Mouse (Mus musculus) cerebellum, adult 18-20 months (tissue): Measurements from ENCODE around the gene Barhl1.

Experiments
- DNase-seq, 2 experiments: peaks; one replicate each; pipeline ENCODE4 v3.0.0; 2021

The Barhl1 gene

DNA sequence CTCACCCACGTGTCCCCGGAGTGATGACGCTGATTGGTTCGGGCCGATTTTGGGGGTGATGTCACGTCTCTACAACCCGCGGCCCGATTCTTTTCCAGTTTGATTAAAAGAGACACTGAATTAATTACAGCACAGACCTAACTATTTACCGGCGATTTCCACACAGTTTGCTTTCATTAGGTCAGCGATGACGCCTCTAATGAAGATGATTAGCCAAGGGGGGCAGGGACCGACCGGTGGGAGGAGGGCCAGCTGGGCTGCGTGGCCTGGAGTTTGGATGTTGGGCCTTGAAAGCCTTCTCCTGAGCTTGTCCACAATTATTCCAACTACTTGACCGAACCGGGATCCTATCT, at the start of gene Barhl1:
Barhl1 (minus strand) TSS at position 156 of the 353 bp plus-strand sequence.
- peak; percentile 71 to 72 for DNase-seq

DNA sequence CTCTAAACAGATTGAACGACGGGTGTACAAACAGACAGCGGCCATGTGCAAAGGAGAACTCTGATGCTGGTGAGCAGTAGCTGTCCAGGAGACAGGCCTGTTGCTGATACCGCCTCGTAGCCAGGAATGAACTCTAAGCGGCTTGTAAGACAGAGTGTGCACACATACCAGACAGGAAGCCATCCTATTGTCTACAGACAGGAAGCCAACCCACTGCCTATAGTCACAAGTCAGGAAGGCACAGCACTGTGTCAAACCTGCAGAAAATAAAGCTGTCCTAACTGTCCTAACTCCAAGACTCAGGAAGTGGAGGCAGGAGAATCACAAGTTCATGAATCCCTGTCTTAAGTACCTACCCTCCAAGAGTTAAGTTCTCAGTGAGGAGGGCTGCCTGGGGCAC, 47.1 kb upstream of the Barhl1 start:
- DNase-seq = no peak

GRCm38 (mm10) chr2:28961636-28962035, 45.2 kb upstream of the Barhl1 start:
- DNase-seq = no peak

DNA sequence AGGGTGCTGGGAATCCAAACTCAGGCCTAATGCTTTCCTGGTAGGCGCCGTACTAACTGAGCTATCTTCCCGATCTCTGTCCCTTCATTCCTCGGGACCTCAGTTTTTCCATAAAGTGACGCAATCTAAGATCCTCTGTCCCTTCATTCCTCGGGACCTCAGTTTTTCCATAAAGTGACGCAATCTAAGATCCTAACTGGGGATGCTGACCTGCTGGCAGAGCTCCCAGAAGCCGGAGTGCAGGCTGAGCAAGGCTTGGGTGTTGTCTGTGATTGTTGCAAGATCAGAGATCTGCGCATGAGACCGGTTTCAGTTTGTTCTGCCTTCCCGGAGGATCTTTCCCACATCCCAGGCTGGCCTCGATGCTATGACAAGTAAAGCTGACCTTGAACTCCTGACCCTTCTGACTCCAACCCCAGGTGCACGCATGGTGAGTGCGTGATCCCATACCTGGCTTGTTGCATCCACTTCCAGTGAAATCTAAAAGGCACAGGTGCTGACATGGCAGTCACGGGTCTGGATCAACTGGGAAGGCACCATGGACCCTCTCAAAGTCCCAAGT, 44.6 kb upstream of the Barhl1 start:
- no peak for DNase-seq

DNA sequence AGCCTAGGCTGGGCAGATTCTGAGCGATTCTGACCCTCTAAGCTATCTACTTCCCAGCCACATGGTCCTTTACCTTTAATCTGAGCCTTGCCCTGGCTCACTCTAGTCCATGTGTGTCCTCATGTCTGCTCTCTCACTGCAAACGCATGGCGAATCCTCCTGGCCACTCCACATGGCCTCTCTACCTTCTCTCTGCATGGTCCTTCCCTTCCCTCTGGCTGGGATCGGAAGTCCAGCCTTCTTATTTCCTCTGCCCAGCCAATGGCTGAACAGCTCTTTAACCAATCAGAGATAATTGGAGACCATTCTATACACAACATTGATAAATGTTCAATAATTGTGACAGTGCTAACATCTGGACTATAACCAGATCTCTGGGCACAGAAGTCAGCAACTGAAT, 40.4 kb upstream of the Barhl1 start:
- DNase-seq = no peak

DNA sequence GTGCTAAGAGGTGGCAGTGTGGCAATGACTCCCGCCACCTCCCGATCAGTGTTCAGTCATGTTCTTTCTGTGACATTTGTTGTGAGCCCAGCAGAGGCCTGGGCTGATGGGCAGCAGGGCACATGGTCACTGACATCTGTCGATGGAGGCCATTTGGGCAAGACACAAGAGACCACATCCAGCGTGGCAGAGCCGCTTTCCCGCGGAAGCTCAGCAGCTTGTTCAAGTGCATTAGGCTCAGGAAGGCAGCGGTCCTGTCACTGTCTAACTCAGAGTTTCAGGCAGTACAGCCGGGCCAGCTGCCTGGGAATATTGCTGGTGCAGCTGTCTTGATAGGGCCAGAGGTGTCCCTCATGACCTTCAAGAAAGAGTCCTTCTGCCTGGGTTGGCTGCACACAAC, 38.1 kb upstream of the Barhl1 start:
- no peak for DNase-seq

DNA sequence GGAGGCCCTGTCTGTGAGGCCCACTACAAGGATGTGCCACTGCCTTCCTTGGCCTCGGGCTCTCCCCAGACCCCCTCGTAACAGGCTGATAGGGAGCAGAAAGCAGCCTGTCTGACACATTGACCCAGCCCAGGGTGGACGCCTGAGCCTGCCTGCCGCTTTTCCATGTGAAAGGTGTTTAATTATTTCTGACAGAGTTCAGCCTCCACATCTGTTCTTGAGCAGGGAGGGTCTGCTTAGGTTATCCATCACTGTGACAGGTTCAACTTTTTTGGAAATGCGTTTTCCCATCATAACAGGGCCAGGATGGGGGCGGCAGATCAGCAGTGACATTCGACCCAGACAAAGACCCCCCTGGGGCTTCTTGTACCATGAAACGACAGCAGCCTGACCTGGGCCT, 36.5 kb upstream of the Barhl1 start:
- no peak for DNase-seq

DNA sequence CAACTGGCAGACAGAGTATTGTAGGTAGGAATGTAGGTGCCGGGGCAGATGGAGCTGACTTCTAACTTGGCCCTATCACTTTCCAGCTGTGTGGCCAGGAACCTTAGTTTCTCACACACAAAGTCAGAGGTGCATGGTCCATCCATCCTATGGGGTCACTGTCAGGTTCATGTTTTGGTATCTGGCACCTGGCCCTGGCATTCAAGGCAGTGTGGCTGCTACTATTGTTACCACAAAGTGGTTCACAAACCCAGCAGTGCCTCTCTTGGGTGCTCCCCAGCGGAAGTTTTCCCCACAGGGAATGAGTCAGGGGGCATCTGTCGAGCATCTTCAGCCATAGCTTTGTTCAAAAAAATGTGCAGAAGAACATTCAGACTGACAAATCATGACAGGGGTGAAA, 29.8 kb upstream of the Barhl1 start:
- no peak for DNase-seq

DNA sequence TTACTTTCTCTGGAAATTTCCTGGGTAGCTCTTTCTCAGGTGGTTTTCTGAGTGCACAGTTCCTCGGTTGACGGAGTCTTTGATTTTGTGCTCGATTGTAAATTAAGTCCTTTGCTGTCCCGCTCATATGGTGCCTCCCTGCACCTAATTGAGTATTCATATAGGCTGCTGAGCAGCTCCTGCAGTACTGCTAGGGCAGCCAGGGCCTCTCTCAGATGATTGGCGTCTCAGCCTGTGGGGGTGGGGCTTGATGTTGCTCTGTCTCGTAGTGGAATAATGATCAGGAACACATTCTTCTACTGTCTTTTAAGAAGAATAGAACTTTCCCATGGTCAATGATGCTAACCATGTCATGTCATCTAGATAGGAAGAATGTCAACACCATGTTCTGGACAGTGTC, 28.9 kb upstream of the Barhl1 start:
- no peak for DNase-seq

GRCm38 (mm10) chr2:28943666-28944516, 27.4 kb upstream of the Barhl1 start:
- no peak for DNase-seq

DNA sequence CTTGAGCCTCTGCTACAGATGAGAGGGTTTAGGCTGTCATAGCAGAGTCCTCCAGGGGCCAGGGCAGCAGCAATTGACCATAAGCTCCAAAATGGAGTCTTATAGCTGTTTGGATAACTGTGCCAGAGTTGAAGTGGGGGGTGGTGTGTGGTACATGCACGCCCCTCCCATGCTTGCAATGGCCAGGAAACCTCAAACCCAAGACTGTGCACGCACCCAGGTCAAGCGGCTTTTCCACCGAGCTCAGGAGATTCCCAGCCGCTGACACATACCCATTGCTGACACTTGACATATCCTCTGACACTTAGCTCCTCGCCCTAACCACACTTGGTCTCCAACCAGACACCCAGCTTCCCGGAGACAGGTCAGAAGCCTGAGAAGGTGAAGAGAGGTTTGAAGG, 22.5 kb upstream of the Barhl1 start:
- DNase-seq = no peak

GRCm38 (mm10) chr2:28930571-28930970, 14.1 kb upstream of the Barhl1 start:
- DNase-seq = no peak

- DNase-seq = peak; percentile 69 to 78
Measured at GRCm38 (mm10) chr2:28923912-28924311, 7.4 kb upstream of the Barhl1 start.

DNA sequence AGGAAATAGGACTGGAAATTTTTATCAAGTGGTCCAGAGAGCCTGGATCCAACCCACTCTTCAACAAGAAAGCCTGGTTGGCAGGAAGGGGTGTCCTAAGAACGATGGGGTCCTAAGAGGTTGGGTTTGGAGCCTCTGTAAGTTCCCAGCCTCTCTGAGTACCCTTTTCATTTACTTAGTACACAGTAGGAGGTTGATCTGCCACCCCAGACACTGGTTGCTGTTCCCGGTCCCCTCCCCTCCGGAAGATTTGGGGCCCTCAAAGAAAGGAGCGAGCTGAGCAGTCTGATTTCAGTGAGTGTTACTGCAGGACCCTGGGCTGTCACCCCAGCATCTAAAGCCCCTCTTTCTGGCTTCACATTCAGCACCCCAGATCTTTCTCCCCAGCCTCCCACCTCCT, 2.5 kb upstream of the Barhl1 start:
- DNase-seq = no peak

GRCm38 (mm10) chr2:28917518-28918361, 1.3 kb upstream of the Barhl1 start:
- DNase-seq = peak; percentile 29 to 62

DNA sequence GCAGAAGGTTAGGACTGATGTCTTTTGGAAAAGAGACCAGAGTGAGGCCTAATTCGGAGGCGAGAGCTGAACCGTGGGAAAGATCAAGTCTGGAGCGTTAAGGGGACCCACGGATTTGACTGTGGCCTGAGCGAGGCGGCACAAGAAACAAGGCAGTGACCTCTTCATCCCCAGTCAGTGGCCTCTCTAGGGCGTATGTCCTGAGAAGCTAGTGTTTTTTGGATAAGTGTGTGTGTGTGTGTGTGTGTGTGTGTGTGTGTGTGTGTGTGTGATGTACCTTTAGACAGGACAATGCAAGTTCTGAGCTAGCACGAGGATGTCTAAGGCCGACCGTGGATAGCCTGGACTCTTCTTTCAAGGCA, 669 bp upstream of the Barhl1 start:
- DNase-seq = no peak

- peak; percentile 53 to 66 for DNase-seq
Measured at GRCm38 (mm10) chr2:28915768-28916512, 528 bp downstream of the Barhl1 start.

GRCm38 (mm10) chr2:28915104-28915738, 1.2 kb downstream of the Barhl1 start:
- peak in 1 of 2 experiments; percentile 37 for DNase-seq

GRCm38 (mm10) chr2:28914121-28914520, 2.3 kb downstream of the Barhl1 start:
- DNase-seq = no peak

DNA sequence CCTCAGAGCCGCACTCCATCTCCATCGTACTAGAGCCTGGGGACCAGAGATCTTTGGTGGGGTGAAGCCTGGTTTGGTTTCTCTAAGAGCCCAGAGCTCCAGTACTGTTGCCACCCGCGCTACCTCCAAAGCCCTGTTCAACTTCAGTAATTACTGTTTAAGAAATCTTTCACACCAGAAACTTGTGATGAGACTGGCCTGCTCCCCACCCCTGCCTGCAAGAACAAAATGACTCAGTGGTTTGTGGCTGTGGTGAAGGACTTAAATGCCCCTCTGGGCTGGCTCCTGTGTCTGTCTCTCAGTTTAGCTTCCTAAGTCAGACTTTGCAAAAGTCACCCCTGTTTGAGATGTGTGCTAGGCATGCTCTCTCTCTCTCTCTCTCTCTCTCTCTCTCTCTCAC, 3.5 kb downstream of the Barhl1 start:
- no peak for DNase-seq

- DNase-seq = no peak
Measured at GRCm38 (mm10) chr2:28912039-28912700, 4.3 kb downstream of the Barhl1 start.
